Mouse (Mus musculus) heart, embryonic 11.5 days (tissue): ENCODE measurements around the gene Lce6a. TPM values are rescaled to one million over a fixed set of nuclear protein-coding genes. Genes with fewer than 3 reads are reported as not detected.

ENCODE experiments used
- ATAC-seq: fragments of 200-750 bp; cut with Nextera tagmentation; replicated peaks from 2 replicates; pipeline ENCODE4 v1.8.0; 2017; ENCODE audit warnings: moderate library complexity; ENCODE audit not compliant: insufficient number of reproducible peaks, low FRiP score, low TSS enrichment
- H3K27ac ChIP-seq: fragments of 300-500 bp; sonication (generic); 2 replicates; pipeline ENCODE4 v1.5.1; 2014; ENCODE audit warnings: mild to moderate bottlenecking, low read depth, low read length
- H3K27me3 ChIP-seq: fragments of 300-500 bp; sonication (generic); 2 replicates; pipeline ENCODE4 v1.6.1; 2014; ENCODE audit warnings: mild to moderate bottlenecking, low read length, mixed read lengths; ENCODE audit not compliant: control insufficient read depth, insufficient read depth
- H3K36me3 ChIP-seq: fragments of 300-500 bp; sonication (generic); 2 replicates; pipeline ENCODE4 v1.6.1; 2014; ENCODE audit warnings: mild to moderate bottlenecking, low read length, moderate library complexity, mixed read lengths; ENCODE audit not compliant: control insufficient read depth, insufficient read depth
- H3K4me1 ChIP-seq: fragments of 300-500 bp; sonication (generic); 2 replicates; pipeline ENCODE4 v1.6.1; 2014; ENCODE audit warnings: low read length; ENCODE audit not compliant: control insufficient read depth, insufficient read depth
- H3K4me2 ChIP-seq: fragments of 300-500 bp; sonication (generic); 2 replicates; pipeline ENCODE4 v1.6.1; 2014; ENCODE audit warnings: mild to moderate bottlenecking, moderate library complexity
- H3K4me3 ChIP-seq: fragments of 300-500 bp; sonication (generic); 2 replicates; pipeline ENCODE4 v1.5.1; 2014; ENCODE audit warnings: low read depth, low read length
- H3K9ac ChIP-seq: fragments of 300-500 bp; sonication (generic); 2 replicates; pipeline ENCODE4 v1.6.1; 2014; ENCODE audit warnings: mild to moderate bottlenecking, low read depth, low read length, moderate library complexity
- H3K9me3 ChIP-seq: fragments of 300-500 bp; sonication (generic); replicated peaks from 2 replicates; pipeline ENCODE4 v1.6.1; 2016; ENCODE audit warnings: low read length; ENCODE audit not compliant: control insufficient read depth
- WGBS: fragments of 180-500 bp; shearing (Covaris S2); extraction: QIAGEN DNeasy Blood & Tissue Kit; methylation state at CpG from one replicate; pipeline ENCODE4 v1.1.7; 2014; ENCODE audit not compliant: insufficient replicate concordance; 5-methylcytosine and 5-hydroxymethylcytosine counted together
- polyA plus RNA-seq: library from polyadenylated mRNA; unstranded; fragments of >200 nt; fragmentation: Nextera tagmentation; extraction: Ambion mirVana; gene quantifications from 2 replicates; pipeline ENCODE4 v1.2.1, GENCODE M21; 2014

Gene Lce6a
- polyA plus RNA-seq, 1 experiment from 2014 or later, result not detected

- Histone ChIP-seq H3K4me3 (no peak overlapping the region), H3K27ac (no peak overlapping the region), H3K36me3 (no peaks in the 10 kb centered on the region), H3K4me2 (no peak overlapping the region), H3K4me1 (no peaks in the 10 kb centered on the region), H3K27me3 (no peaks in the 10 kb centered on the region), H3K9me3 (no peaks in the 10 kb centered on the region), H3K9ac (no peak overlapping the region)
- WGBS, result 62% methylated on average over 4 of the region's 4 CpGs
- ATAC-seq, result no peak
Measured at GRCm38 (mm10) chr3:92578652-92579413, 42.6 kb downstream of the Lce6a start.

GRCm38 (mm10) chr3:92573449-92574041 lies 47.9 kb downstream of the Lce6a start, which contains the start of gene Ivl:
TSS of gene Ivl (minus strand) at chr3:92573735.
- Histone ChIP-seq H3K9ac (no peak within 1 kb of the TSS), H3K27me3 (no peaks in the 10 kb centered on the region), H3K9me3 (no peaks in the 10 kb centered on the region), H3K36me3 (no peaks in the 10 kb centered on the region), H3K4me3 (no peak within 1 kb of the TSS), H3K4me2 (no peak within 1 kb of the TSS), H3K27ac (no peak within 1 kb of the TSS), H3K4me1 (no peaks in the 10 kb centered on the region)
- WGBS, result 55% methylated on average over 1 of the region's 1 CpGs
- no peak for ATAC-seq

- Histone ChIP-seq H3K9me3 (no peaks in the 10 kb centered on the region), H3K36me3 (no peaks in the 10 kb centered on the region), H3K27ac (no peak overlapping the region), H3K4me3 (no peak overlapping the region), H3K9ac (no peak overlapping the region), H3K4me1 (no peaks in the 10 kb centered on the region), H3K4me2 (no peak overlapping the region), H3K27me3 (no peaks in the 10 kb centered on the region)
- WGBS, result 47% methylated on average over 2 of the region's 2 CpGs
- ATAC-seq, result no peak
Measured at GRCm38 (mm10) chr3:92572514-92573155, 48.8 kb downstream of the Lce6a start.

Other genes starting within 250 kb of the Lce6a start
- gene Sprr2h, start 236.0 kb downstream of the Lce6a start, polyA plus RNA-seq, result not detected in 2 replicates
- gene Sprr2i, start 213.7 kb downstream of the Lce6a start, polyA plus RNA-seq, result not detected in 2 replicates
- not detected in 2 replicates for gene Sprr2j-ps, start 203.6 kb downstream of the Lce6a start, polyA plus RNA-seq
- gene Gm9774, start 192.2 kb downstream of the Lce6a start, polyA plus RNA-seq, result 5.3 and 5.4 TPM in 2 replicates
- gene Sprr2k, start 189.1 kb downstream of the Lce6a start, polyA plus RNA-seq, result not detected in 2 replicates
- not detected in 2 replicates for gene Sprr1b, start 182.9 kb downstream of the Lce6a start, polyA plus RNA-seq
- gene Sprr3, start 162.9 kb downstream of the Lce6a start, polyA plus RNA-seq, result not detected in 2 replicates
- gene Sprr1a, start 135.8 kb downstream of the Lce6a start, polyA plus RNA-seq, result 0.48 and 0.74 TPM in 2 replicates
- not detected in 2 replicates for gene Sprr4, start 121.2 kb downstream of the Lce6a start, polyA plus RNA-seq
- gene 2310046K23Rik, start 87.1 kb downstream of the Lce6a start, polyA plus RNA-seq, result not detected in 2 replicates
- gene Ivl, start 47.9 kb downstream of the Lce6a start, polyA plus RNA-seq, result not detected in 2 replicates
- gene Smcp, start 32.7 kb downstream of the Lce6a start, polyA plus RNA-seq, result not detected in 2 replicates
- not detected in 2 replicates for gene 2210017I01Rik, start 14.2 kb downstream of the Lce6a start, polyA plus RNA-seq
- gene Lce1a1, start 26.6 kb upstream of the Lce6a start, polyA plus RNA-seq, result not detected in 2 replicates
- gene Lce1b, start 35.3 kb upstream of the Lce6a start, polyA plus RNA-seq, result not detected in 2 replicates
- gene Lce1a2, start 48.7 kb upstream of the Lce6a start, polyA plus RNA-seq, result not detected in 2 replicates
- gene Lce1c, start 57.6 kb upstream of the Lce6a start, polyA plus RNA-seq, result not detected in 2 replicates
- gene Lce1d, start 65.5 kb upstream of the Lce6a start, polyA plus RNA-seq, result not detected in 2 replicates
- gene Lce1e, start 87.4 kb upstream of the Lce6a start, polyA plus RNA-seq, result not detected in 2 replicates
- gene Lce1f, start 98.7 kb upstream of the Lce6a start, polyA plus RNA-seq, result not detected in 2 replicates
- gene Gm38119, start 117.4 kb upstream of the Lce6a start, polyA plus RNA-seq, result not detected in 2 replicates
- not detected in 2 replicates for gene Lce1g, start 130.7 kb upstream of the Lce6a start, polyA plus RNA-seq
- gene Lce1h, start 143.4 kb upstream of the Lce6a start, polyA plus RNA-seq, result not detected in 2 replicates
- not detected in 2 replicates for gene Lce1i, start 157.2 kb upstream of the Lce6a start, polyA plus RNA-seq
- gene Lce1j, start 168.9 kb upstream of the Lce6a start, polyA plus RNA-seq, result not detected in 2 replicates
- gene Lce1k, start 186.2 kb upstream of the Lce6a start, polyA plus RNA-seq, result not detected in 2 replicates
- not detected in 2 replicates for gene Kprp, start 205.6 kb upstream of the Lce6a start, polyA plus RNA-seq
- not detected in 2 replicates for gene Lce1l, start 229.6 kb upstream of the Lce6a start, polyA plus RNA-seq
- not detected in 2 replicates for gene 2310050C09Rik, start 248.6 kb upstream of the Lce6a start, polyA plus RNA-seq